Mouse (Mus musculus) CD4-positive, CD25-positive, alpha-beta regulatory T cell, adult 4 months (primary cell): Measurements from ENCODE around the gene Mroh7. TPM values are rescaled to one million over a fixed set of nuclear protein-coding genes. Genes with fewer than 3 reads are reported as not detected.

ENCODE experiments used
- ATAC-seq: one replicate; pipeline ENCODE4 v1.8.0; 2017
- polyA plus RNA-seq, 2 experiments: library from polyadenylated mRNA; unstranded; fragments of 100-300 nt; shearing (Covaris generic); gene quantifications; one replicate each; pipeline ENCODE4 v1.2.1; 2017

Mroh7 gene
- polyA plus RNA-seq, 2 experiments from 2014 or later, result not detected

- ATAC-seq, result no peak
Observed at GRCm38 (mm10) chr4:106693841-106694430, 36.8 kb downstream of the Mroh7 start.

- no peak for ATAC-seq
Observed at GRCm38 (mm10) chr4:106688636-106689296, 42.0 kb downstream of the Mroh7 start.

- no peak for ATAC-seq
Observed at GRCm38 (mm10) chr4:106680955-106681354, 49.8 kb downstream of the Mroh7 start.

GRCm38 (mm10) chr4:106679152-106679551, 51.6 kb downstream of the Mroh7 start:
- ATAC-seq, result no peak

GRCm38 (mm10) chr4:106678442-106679118, 52.1 kb downstream of the Mroh7 start, which contains the start of gene Ttc4:
Gene Ttc4, minus strand, starts transcription at chr4:106678944.
- peak; percentile 100 for ATAC-seq

- ATAC-seq, result no peak
Observed at GRCm38 (mm10) chr4:106676749-106677148, 54.0 kb downstream of the Mroh7 start.

- ATAC-seq, result no peak
Observed at GRCm38 (mm10) chr4:106666546-106666945, 64.2 kb downstream of the Mroh7 start.

GRCm38 (mm10) chr4:106665673-106666072, 65.1 kb downstream of the Mroh7 start:
- no peak for ATAC-seq

- no peak for ATAC-seq
Observed at GRCm38 (mm10) chr4:106665269-106665668, 65.5 kb downstream of the Mroh7 start.

GRCm38 (mm10) chr4:106664697-106665096, 66.0 kb downstream of the Mroh7 start:
- no peak for ATAC-seq

GRCm38 (mm10) chr4:106663956-106664470, 66.7 kb downstream of the Mroh7 start:
- no peak for ATAC-seq

- no peak for ATAC-seq
Observed at GRCm38 (mm10) chr4:106655681-106656080, 75.0 kb downstream of the Mroh7 start.

- no peak for ATAC-seq
Observed at GRCm38 (mm10) chr4:106653051-106653450, 77.7 kb downstream of the Mroh7 start.

- ATAC-seq, result no peak
Observed at GRCm38 (mm10) chr4:106652546-106652945, 78.2 kb downstream of the Mroh7 start.

- ATAC-seq, result peak; percentile 98
Observed at GRCm38 (mm10) chr4:106650833-106651527, 79.7 kb downstream of the Mroh7 start, which contains the start of gene Pars2. Gene Pars2, plus strand, starts transcription at chr4:106651069.

GRCm38 (mm10) chr4:106647137-106647536, 83.6 kb downstream of the Mroh7 start:
- ATAC-seq, result no peak

- no peak for ATAC-seq
Observed at GRCm38 (mm10) chr4:106645797-106646196, 84.9 kb downstream of the Mroh7 start.

GRCm38 (mm10) chr4:106644218-106644610, 86.5 kb downstream of the Mroh7 start:
- ATAC-seq, result no peak

GRCm38 (mm10) chr4:106643483-106644217, 87.1 kb downstream of the Mroh7 start:
- no peak for ATAC-seq

GRCm38 (mm10) chr4:106634086-106634479, 96.6 kb downstream of the Mroh7 start:
- ATAC-seq, result no peak

GRCm38 (mm10) chr4:106633281-106634085, 97.2 kb downstream of the Mroh7 start:
- ATAC-seq, result no peak
